Mouse (Mus musculus): ENCODE results near the gene Hspbap1. TPM values are rescaled to one million over a fixed set of nuclear protein-coding genes. Genes with fewer than 3 reads are reported as not detected.

The Hspbap1 gene
- polyA plus RNA-seq, 1 experiment from 2014 or later: 14.9 TPM

GRCm38 (mm10) chr16:35765449-35765848, 4.7 kb upstream of the Hspbap1 start:
- Histone ChIP-seq H3K9ac (no peak overlapping the region), H3K4me3 (replicated peaks) (no peak overlapping the region), H3K4me1 (peaks cover 22% of the 10 kb centered on the region), H3K27ac (no peak overlapping the region), H3K9me3 (replicated peaks) (no peaks in the 10 kb centered on the region), H3K4me2 (no peak overlapping the region), H3K27me3 (no peaks in the 10 kb centered on the region), H3K36me3 (no peaks in the 10 kb centered on the region)
- 55% methylated on average over 2 of the region's 2 CpGs for WGBS
- no peak for ATAC-seq (replicated peaks; ENCODE audit: low FRiP score)

GRCm38 (mm10) chr16:35766366-35766765, 3.8 kb upstream of the Hspbap1 start:
- Histone ChIP-seq H3K4me1 (peaks cover 30% of the 10 kb centered on the region), H3K27ac (no peak overlapping the region), H3K4me3 (replicated peaks) (no peak overlapping the region), H3K4me2 (no peak overlapping the region), H3K9ac (no peak overlapping the region), H3K27me3 (no peaks in the 10 kb centered on the region), H3K36me3 (no peaks in the 10 kb centered on the region), H3K9me3 (replicated peaks) (no peaks in the 10 kb centered on the region)
- no peak for ATAC-seq (replicated peaks; ENCODE audit: low FRiP score)
- WGBS: 59% methylated on average over 3 of the region's 3 CpGs

GRCm38 (mm10) chr16:35768469-35768784, 1.7 kb upstream of the Hspbap1 start:
- no peak for ATAC-seq (replicated peaks; ENCODE audit: low FRiP score)
- Histone ChIP-seq H3K27ac (no peak overlapping the region), H3K4me1 (peaks cover 30% of the 10 kb centered on the region), H3K36me3 (no peaks in the 10 kb centered on the region), H3K9me3 (replicated peaks) (no peaks in the 10 kb centered on the region), H3K27me3 (no peaks in the 10 kb centered on the region), H3K4me3 (replicated peaks) (peak overlapping the region; percentile 96), H3K4me2 (peak overlapping the region; percentile 84), H3K9ac (peak overlapping the region; percentile 67)
- WGBS: 22% methylated on average over 6 of the region's 6 CpGs

GRCm38 (mm10) chr16:35768785-35769642, 1.2 kb upstream of the Hspbap1 start, which contains the start of gene Dirc2:
Gene Dirc2 (minus strand): TSS chr16:35769356.
- no peaks in the 10 kb centered on the region for H3K27me3 ChIP-seq
- H3K4me1 ChIP-seq: peaks cover 30% of the 10 kb centered on the region
- peak within 1 kb of the TSS; percentile 66; the same call in 1 of the 2 replicates for H3K27ac ChIP-seq
- H3K4me2 ChIP-seq: peak within 1 kb of the TSS; percentile 84
- WGBS: under 1% methylated on average over 72 of the region's 78 CpGs
- peak within 1 kb of the TSS; percentile 96 for H3K4me3 ChIP-seq (replicated peaks)
- no peaks in the 10 kb centered on the region for H3K36me3 ChIP-seq
- peak within 1 kb of the TSS; percentile 76 for H3K9ac ChIP-seq
- H3K9me3 ChIP-seq (replicated peaks): no peaks in the 10 kb centered on the region
- peak; percentile 89 for ATAC-seq (replicated peaks; ENCODE audit: low FRiP score)

GRCm38 (mm10) chr16:35771141-35771540, 966 bp downstream of the Hspbap1 start:
- 22% methylated on average over 8 of the region's 8 CpGs for WGBS
- peak overlapping the region; percentile 84 for H3K4me2 ChIP-seq
- H3K9me3 ChIP-seq (replicated peaks): no peaks in the 10 kb centered on the region
- peaks cover 28% of the 10 kb centered on the region for H3K4me1 ChIP-seq
- H3K9ac ChIP-seq: peak overlapping the region; percentile 76; the same call in 1 of the 2 replicates
- H3K27ac ChIP-seq: no peak overlapping the region
- peak overlapping the region; percentile 96 for H3K4me3 ChIP-seq (replicated peaks)
- H3K27me3 ChIP-seq: no peaks in the 10 kb centered on the region
- ATAC-seq (replicated peaks; ENCODE audit: low FRiP score): no peak
- H3K36me3 ChIP-seq: no peaks in the 10 kb centered on the region

- H3K4me2 ChIP-seq: no peak overlapping the region
- 87% methylated on average over 5 of the region's 5 CpGs for whole genome bisulfite sequencing
- H3K4me1 ChIP-seq: peaks cover 28% of the 10 kb centered on the region
- ATAC-seq (replicated peaks; ENCODE audit: low FRiP score): no peak
- no peak overlapping the region for H3K9ac ChIP-seq
- H3K27me3 ChIP-seq: no peaks in the 10 kb centered on the region
- no peak overlapping the region for H3K27ac ChIP-seq
- no peaks in the 10 kb centered on the region for H3K36me3 ChIP-seq
- no peak overlapping the region for H3K4me3 ChIP-seq (replicated peaks)
- no peaks in the 10 kb centered on the region for H3K9me3 ChIP-seq (replicated peaks)
These were observed 1.4 kb downstream of the Hspbap1 start for GRCm38 (mm10) chr16:35771606-35772005.

GRCm38 (mm10) chr16:35772598-35772997, 2.4 kb downstream of the Hspbap1 start:
- Histone ChIP-seq H3K36me3 (no peaks in the 10 kb centered on the region), H3K4me1 (peaks cover 28% of the 10 kb centered on the region), H3K27ac (no peak overlapping the region), H3K9me3 (replicated peaks) (no peaks in the 10 kb centered on the region), H3K4me2 (no peak overlapping the region), H3K9ac (no peak overlapping the region), H3K27me3 (no peaks in the 10 kb centered on the region), H3K4me3 (replicated peaks) (no peak overlapping the region)
- no peak for ATAC-seq (replicated peaks; ENCODE audit: low FRiP score)
- WGBS: 82% methylated on average over 5 of the region's 5 CpGs

- Histone ChIP-seq H3K9me3 (replicated peaks) (no peaks in the 10 kb centered on the region), H3K27me3 (no peaks in the 10 kb centered on the region), H3K9ac (no peak overlapping the region), H3K27ac (no peak overlapping the region), H3K4me2 (no peak overlapping the region), H3K36me3 (no peaks in the 10 kb centered on the region), H3K4me3 (replicated peaks) (no peak overlapping the region), H3K4me1 (peaks cover 5% of the 10 kb centered on the region)
- WGBS: 87% methylated on average over 1 of the region's 1 CpGs
- no peak for ATAC-seq (replicated peaks; ENCODE audit: low FRiP score)
These were observed 5.7 kb downstream of the Hspbap1 start for GRCm38 (mm10) chr16:35775835-35776234.

- H3K9me3 ChIP-seq (replicated peaks): no peaks in the 10 kb centered on the region
- 88% methylated on average over 7 of the region's 7 CpGs for WGBS
- no peak overlapping the region for H3K4me2 ChIP-seq
- no peak overlapping the region for H3K27ac ChIP-seq
- no peaks in the 10 kb centered on the region for H3K4me1 ChIP-seq
- H3K4me3 ChIP-seq (replicated peaks): no peak overlapping the region
- no peaks in the 10 kb centered on the region for H3K27me3 ChIP-seq
- no peak for ATAC-seq (replicated peaks; ENCODE audit: low FRiP score)
- no peaks in the 10 kb centered on the region for H3K36me3 ChIP-seq
- H3K9ac ChIP-seq: no peak overlapping the region
These were observed 6.6 kb downstream of the Hspbap1 start for GRCm38 (mm10) chr16:35776737-35777136.

GRCm38 (mm10) chr16:35777768-35778167, 7.6 kb downstream of the Hspbap1 start:
- H3K4me1 ChIP-seq: no peaks in the 10 kb centered on the region
- ATAC-seq (replicated peaks; ENCODE audit: low FRiP score): no peak
- H3K27ac ChIP-seq: no peak overlapping the region
- over 99% methylated on average over 4 of the region's 4 CpGs for WGBS
- no peaks in the 10 kb centered on the region for H3K36me3 ChIP-seq
- H3K4me3 ChIP-seq (replicated peaks): no peak overlapping the region
- H3K4me2 ChIP-seq: no peak overlapping the region
- no peak overlapping the region for H3K9ac ChIP-seq
- no peaks in the 10 kb centered on the region for H3K27me3 ChIP-seq
- H3K9me3 ChIP-seq (replicated peaks): no peaks in the 10 kb centered on the region

- Histone ChIP-seq H3K4me2 (no peak overlapping the region), H3K4me1 (peaks cover 5% of the 10 kb centered on the region; the same call in 1 of the 2 replicates), H3K27me3 (no peaks in the 10 kb centered on the region), H3K9ac (no peak overlapping the region), H3K9me3 (replicated peaks) (no peaks in the 10 kb centered on the region), H3K4me3 (replicated peaks) (no peak overlapping the region), H3K36me3 (no peaks in the 10 kb centered on the region), H3K27ac (no peak overlapping the region)
- WGBS: 67% methylated on average over 7 of the region's 7 CpGs
- no peak for ATAC-seq (replicated peaks; ENCODE audit: low FRiP score)
These were observed 9.5 kb downstream of the Hspbap1 start for GRCm38 (mm10) chr16:35779681-35780080.

- H3K9me3 ChIP-seq (replicated peaks): no peaks in the 10 kb centered on the region
- no peak for ATAC-seq (replicated peaks; ENCODE audit: low FRiP score)
These were observed 10.9 kb downstream of the Hspbap1 start for GRCm38 (mm10) chr16:35781096-35781495.

More at GRCm38 (mm10) chr16:35781096-35781495, 10.9 kb downstream of the Hspbap1 start:
- no peak overlapping the region for H3K4me3 ChIP-seq (replicated peaks)
- WGBS: 78% methylated on average over 9 of the region's 9 CpGs
- peaks cover 5% of the 10 kb centered on the region; the same call in 1 of the 2 replicates for H3K4me1 ChIP-seq
- H3K9ac ChIP-seq: no peak overlapping the region
- no peak overlapping the region for H3K27ac ChIP-seq
- H3K36me3 ChIP-seq: no peaks in the 10 kb centered on the region
- no peak overlapping the region for H3K4me2 ChIP-seq
- H3K27me3 ChIP-seq: no peaks in the 10 kb centered on the region
